Mouse (Mus musculus): ENCODE results near the gene Cstf3. TPM values are rescaled to one million over a fixed set of nuclear protein-coding genes. Genes with fewer than 3 reads are reported as not detected.
A peak's percentile ranks its signal among the peaks of the same experiment; 100 is the strongest.

Cstf3 gene
- polyA plus RNA-seq, 1 experiment from 2014 or later, result 107 TPM

DNA sequence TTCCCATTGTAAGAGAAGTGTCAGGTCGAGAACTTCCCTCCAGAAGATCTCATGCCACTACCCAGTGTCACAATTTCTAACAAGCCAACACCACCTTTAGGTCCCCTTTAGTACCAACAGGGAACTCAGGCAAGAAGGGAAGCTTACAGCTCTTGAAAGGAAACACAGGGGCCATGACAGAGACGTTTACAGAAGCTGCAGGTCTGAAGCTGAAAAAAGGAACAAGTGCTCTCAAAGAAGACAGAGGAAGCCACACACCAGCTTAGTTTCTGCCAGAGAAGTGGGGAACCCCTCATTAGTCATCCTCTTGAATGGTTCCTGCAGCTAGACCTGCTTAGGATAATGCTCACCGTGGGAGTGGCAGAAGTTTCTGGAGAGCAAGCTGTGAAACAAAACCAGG lies 96.9 kb downstream of the Cstf3 start:
- no peak for ATAC-seq (ENCODE audit: insufficient number of reproducible peaks, insufficient read depth, low FRiP score, low TSS enrichment, low read depth)
- Histone ChIP-seq H3K9ac (replicated peaks) (no peak overlapping the region), H3K4me3 (replicated peaks) (no peak overlapping the region), H3K4me2 (no peak overlapping the region), H3K4me1 (replicated peaks) (no peaks in the 10 kb centered on the region), H3K27ac (no peak overlapping the region), H3K36me3 (peaks cover 27% of the 10 kb centered on the region), H3K27me3 (no peaks in the 10 kb centered on the region), H3K9me3 (no peaks in the 10 kb centered on the region)
- WGBS, result 81% methylated on average over 3 of the region's 3 CpGs

GRCm38 (mm10) chr2:104688321-104688720 lies 98.0 kb downstream of the Cstf3 start:
- Histone ChIP-seq H3K9ac (replicated peaks) (no peak overlapping the region), H3K27me3 (no peaks in the 10 kb centered on the region), H3K4me2 (no peak overlapping the region), H3K36me3 (peaks cover 17% of the 10 kb centered on the region), H3K9me3 (no peaks in the 10 kb centered on the region), H3K4me3 (replicated peaks) (no peak overlapping the region), H3K27ac (no peak overlapping the region), H3K4me1 (replicated peaks) (no peaks in the 10 kb centered on the region)
- ATAC-seq (ENCODE audit: insufficient number of reproducible peaks, insufficient read depth, low FRiP score, low TSS enrichment, low read depth), result no peak
- 84% methylated on average over 3 of the region's 3 CpGs for WGBS

DNA sequence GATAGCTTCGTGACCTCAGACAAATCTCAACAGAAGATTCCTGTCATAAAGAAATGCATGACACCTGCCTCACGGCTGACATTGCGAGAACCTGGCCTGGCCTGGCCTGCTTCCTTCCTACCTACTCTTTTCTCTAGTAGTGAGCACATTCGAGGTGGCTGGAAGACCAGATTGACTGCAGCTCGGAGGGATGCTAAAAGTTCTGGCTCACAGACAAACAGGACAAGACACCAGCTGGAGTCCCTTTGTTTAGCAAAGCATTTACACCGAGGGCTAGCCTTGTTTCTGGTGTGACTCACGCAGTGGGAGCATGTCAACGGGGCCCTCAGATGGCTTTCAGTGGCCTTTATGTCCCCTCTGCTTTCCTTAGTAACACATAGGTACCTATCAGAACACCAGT lies 98.4 kb downstream of the Cstf3 start:
- Histone ChIP-seq H3K27me3 (no peaks in the 10 kb centered on the region), H3K4me2 (no peak overlapping the region), H3K36me3 (peaks cover 13% of the 10 kb centered on the region), H3K4me3 (replicated peaks) (no peak overlapping the region), H3K4me1 (replicated peaks) (no peaks in the 10 kb centered on the region), H3K27ac (no peak overlapping the region), H3K9me3 (no peaks in the 10 kb centered on the region), H3K9ac (replicated peaks) (no peak overlapping the region)
- WGBS, result 86% methylated on average over 8 of the region's 8 CpGs
- ATAC-seq (ENCODE audit: insufficient number of reproducible peaks, insufficient read depth, low FRiP score, low TSS enrichment, low read depth), result no peak

DNA sequence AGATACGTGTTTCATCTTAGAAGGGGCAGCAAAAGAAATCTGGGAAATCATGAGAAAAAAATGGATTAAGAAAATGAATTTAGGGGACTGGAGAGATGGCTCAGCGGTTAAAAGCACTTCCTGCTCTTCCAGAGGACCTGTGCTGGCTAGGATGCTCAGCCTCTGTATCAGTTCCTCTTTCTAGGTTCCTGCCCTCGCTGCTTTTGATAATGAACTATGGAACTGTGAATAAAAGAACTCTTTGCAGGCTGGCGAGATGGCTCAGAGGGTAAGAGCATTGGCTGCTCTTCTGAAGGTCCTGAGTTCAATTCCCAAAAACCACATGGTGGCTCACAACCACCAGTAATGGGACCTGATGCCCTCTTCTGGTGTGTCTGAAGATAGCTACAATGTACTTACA lies 100.4 kb downstream of the Cstf3 start:
- H3K4me1 ChIP-seq (replicated peaks), result no peaks in the 10 kb centered on the region
- ATAC-seq (ENCODE audit: insufficient number of reproducible peaks, insufficient read depth, low FRiP score, low TSS enrichment, low read depth), result no peak
- WGBS, result 87% methylated on average over 4 of the region's 4 CpGs
- H3K9ac ChIP-seq (replicated peaks), result no peak overlapping the region
- H3K27ac ChIP-seq, result no peak overlapping the region
- no peak overlapping the region for H3K4me3 ChIP-seq (replicated peaks)
- no peaks in the 10 kb centered on the region for H3K27me3 ChIP-seq
- no peaks in the 10 kb centered on the region for H3K9me3 ChIP-seq
- H3K36me3 ChIP-seq, result no peaks in the 10 kb centered on the region; the same call in 1 of the 2 replicates
- no peak overlapping the region for H3K4me2 ChIP-seq

DNA sequence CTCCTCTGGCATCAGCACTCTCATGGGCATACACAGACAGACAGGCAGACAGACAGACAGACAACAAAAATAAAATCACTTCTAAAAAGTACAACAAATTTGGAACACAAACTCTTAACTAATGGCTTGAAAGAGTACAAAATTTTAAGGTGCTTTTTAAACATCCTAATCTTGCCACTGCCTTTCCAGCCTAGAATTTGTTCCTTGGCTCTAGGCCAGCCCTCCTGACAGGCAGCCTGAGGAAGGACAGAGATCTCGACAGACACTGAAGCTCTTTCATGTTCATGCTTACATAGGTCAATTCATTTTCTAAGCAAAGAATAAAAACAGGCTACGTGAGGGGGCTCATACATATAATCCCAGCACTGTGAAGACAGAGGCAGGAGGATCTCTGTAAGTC lies 102.2 kb downstream of the Cstf3 start:
- no peaks in the 10 kb centered on the region for H3K9me3 ChIP-seq
- no peak for ATAC-seq (ENCODE audit: insufficient number of reproducible peaks, insufficient read depth, low FRiP score, low TSS enrichment, low read depth)
- H3K27me3 ChIP-seq, result no peaks in the 10 kb centered on the region
- 81% methylated on average over 2 of the region's 2 CpGs for WGBS
- no peak overlapping the region for H3K4me2 ChIP-seq
- no peak overlapping the region for H3K27ac ChIP-seq
- no peak overlapping the region for H3K9ac ChIP-seq (replicated peaks)
- no peaks in the 10 kb centered on the region for H3K4me1 ChIP-seq (replicated peaks)
- H3K36me3 ChIP-seq, result peaks cover 4% of the 10 kb centered on the region; the same call in 1 of the 2 replicates
- H3K4me3 ChIP-seq (replicated peaks), result no peak overlapping the region

- Histone ChIP-seq H3K36me3 (peaks cover 15% of the 10 kb centered on the region), H3K9ac (replicated peaks) (no peak overlapping the region), H3K4me1 (replicated peaks) (no peaks in the 10 kb centered on the region), H3K27me3 (no peaks in the 10 kb centered on the region), H3K4me2 (no peak overlapping the region), H3K27ac (no peak overlapping the region), H3K4me3 (replicated peaks) (no peak overlapping the region), H3K9me3 (no peaks in the 10 kb centered on the region)
- WGBS, result 67% methylated on average over 11 of the region's 11 CpGs
- ATAC-seq (ENCODE audit: insufficient number of reproducible peaks, insufficient read depth, low FRiP score, low TSS enrichment, low read depth), result no peak
Measured at GRCm38 (mm10) chr2:104699659-104700058, 109.3 kb downstream of the Cstf3 start.

- WGBS, result 79% methylated on average over 3 of the region's 3 CpGs
- Histone ChIP-seq H3K4me1 (replicated peaks) (peaks cover 7% of the 10 kb centered on the region; the same call in 1 of the 2 replicates), H3K36me3 (peaks cover 23% of the 10 kb centered on the region), H3K27ac (no peak overlapping the region), H3K4me2 (no peak overlapping the region), H3K27me3 (no peaks in the 10 kb centered on the region), H3K4me3 (replicated peaks) (no peak overlapping the region), H3K9ac (replicated peaks) (no peak overlapping the region), H3K9me3 (no peaks in the 10 kb centered on the region)
- ATAC-seq (ENCODE audit: insufficient number of reproducible peaks, insufficient read depth, low FRiP score, low TSS enrichment, low read depth), result no peak
Measured at GRCm38 (mm10) chr2:104703158-104703557, 112.8 kb downstream of the Cstf3 start.

- Histone ChIP-seq H3K4me3 (replicated peaks) (no peak overlapping the region), H3K9me3 (no peaks in the 10 kb centered on the region), H3K27ac (no peak overlapping the region), H3K4me1 (replicated peaks) (peaks cover 7% of the 10 kb centered on the region; the same call in 1 of the 2 replicates), H3K9ac (replicated peaks) (no peak overlapping the region), H3K36me3 (peaks cover 21% of the 10 kb centered on the region), H3K27me3 (no peaks in the 10 kb centered on the region), H3K4me2 (no peak overlapping the region)
- WGBS, result 85% methylated on average over 3 of the region's 3 CpGs
- no peak for ATAC-seq (ENCODE audit: insufficient number of reproducible peaks, insufficient read depth, low FRiP score, low TSS enrichment, low read depth)
Measured at GRCm38 (mm10) chr2:104704355-104704754, 114.0 kb downstream of the Cstf3 start.

DNA sequence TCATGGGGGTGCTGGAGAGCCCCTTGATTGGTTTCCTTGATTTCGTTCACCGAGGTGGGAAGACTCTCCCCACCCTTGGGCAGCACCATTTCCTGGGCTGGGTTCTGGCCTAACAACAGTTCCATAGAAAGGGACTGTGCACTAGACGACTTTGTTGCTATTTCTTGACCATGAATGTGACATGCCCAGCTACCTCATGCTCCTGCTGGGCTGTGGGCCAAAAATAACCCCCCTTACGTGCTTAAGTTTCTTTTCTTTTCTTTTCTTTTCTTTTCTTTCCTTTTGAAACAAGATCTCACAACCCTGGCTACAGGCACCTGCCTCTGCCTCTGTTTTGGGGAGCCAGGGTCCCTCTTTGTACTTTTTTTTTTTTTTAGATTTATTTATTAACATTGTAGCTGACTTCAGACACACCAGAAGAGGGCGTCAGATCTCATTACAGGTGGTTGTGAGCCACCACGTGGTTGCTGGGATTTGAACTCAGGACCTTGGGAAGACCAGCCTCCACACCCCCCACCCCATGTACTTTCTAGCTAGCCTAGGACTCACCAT lies 119.5 kb downstream of the Cstf3 start:
- ATAC-seq (ENCODE audit: insufficient number of reproducible peaks, insufficient read depth, low FRiP score, low TSS enrichment, low read depth), result no peak
- H3K9ac ChIP-seq (replicated peaks), result no peak overlapping the region
- no peak overlapping the region for H3K27ac ChIP-seq
- H3K36me3 ChIP-seq, result peaks cover 11% of the 10 kb centered on the region
- peaks cover 21% of the 10 kb centered on the region for H3K4me1 ChIP-seq (replicated peaks)
- 0 out of 2 replicates have a peak, but pooled peaks cover 6% of the 10 kb centered on the region for H3K27me3 ChIP-seq
- WGBS, result 78% methylated on average over 6 of the region's 6 CpGs
- H3K9me3 ChIP-seq, result no peaks in the 10 kb centered on the region
- no peak overlapping the region for H3K4me2 ChIP-seq
- H3K4me3 ChIP-seq (replicated peaks), result no peak overlapping the region

DNA sequence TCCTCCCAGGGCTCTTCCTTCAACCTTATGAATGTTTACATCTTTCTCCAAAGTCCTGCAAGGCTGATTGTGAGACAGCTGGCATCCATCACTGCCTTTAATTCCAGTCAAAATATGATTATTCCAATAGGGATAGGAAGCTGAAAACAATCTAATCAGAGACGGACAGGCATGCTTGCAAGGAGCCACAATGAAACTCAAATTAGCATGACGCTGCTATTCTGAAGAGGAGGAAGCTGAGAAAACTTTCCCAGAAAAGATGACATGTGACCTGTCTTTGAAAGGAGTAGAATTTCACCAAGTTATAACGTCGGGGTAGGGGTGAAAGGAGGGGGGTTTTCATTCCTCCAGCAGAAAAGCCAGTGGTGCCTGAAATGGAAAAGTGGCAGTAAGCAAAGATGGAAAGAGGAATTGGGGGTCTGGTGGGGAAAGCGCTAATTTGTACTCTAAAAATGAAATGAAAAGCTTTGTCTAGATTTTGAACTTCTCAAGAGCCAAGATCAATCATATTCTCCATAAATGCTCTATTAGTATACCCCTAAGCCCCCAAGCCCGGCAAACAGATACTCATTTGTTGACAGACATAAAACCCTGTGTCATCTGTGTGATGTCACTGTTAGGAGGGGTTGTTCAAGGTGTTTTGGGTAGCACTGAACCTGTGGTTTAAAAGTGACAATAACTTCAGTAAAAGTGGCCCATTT lies 120.5 kb downstream of the Cstf3 start:
- 0 out of 2 replicates have a peak, but pooled peaks cover 6% of the 10 kb centered on the region for H3K27me3 ChIP-seq
- H3K4me2 ChIP-seq, result peak overlapping the region; percentile 64
- H3K36me3 ChIP-seq, result peaks cover 3% of the 10 kb centered on the region; the same call in 1 of the 2 replicates
- H3K27ac ChIP-seq, result no peak overlapping the region
- 40% methylated on average over 6 of the region's 6 CpGs for WGBS
- H3K9me3 ChIP-seq, result no peaks in the 10 kb centered on the region
- no peak for ATAC-seq (ENCODE audit: insufficient number of reproducible peaks, insufficient read depth, low FRiP score, low TSS enrichment, low read depth)
- peak overlapping the region; percentile 87 for H3K4me3 ChIP-seq (replicated peaks)
- peaks cover 21% of the 10 kb centered on the region for H3K4me1 ChIP-seq (replicated peaks)
- H3K9ac ChIP-seq (replicated peaks), result peak overlapping the region; percentile 90

GRCm38 (mm10) chr2:104711585-104712485 lies 121.5 kb downstream of the Cstf3 start, which contains the start of gene Tcp11l1:
Gene Tcp11l1 (minus strand): TSS chr2:104712169.
- Histone ChIP-seq H3K9ac (replicated peaks) (peak within 1 kb of the TSS; percentile 90), H3K4me1 (replicated peaks) (peaks cover 14% of the 10 kb centered on the region), H3K36me3 (peaks cover 3% of the 10 kb centered on the region; the same call in 1 of the 2 replicates), H3K4me3 (replicated peaks) (peak within 1 kb of the TSS; percentile 87), H3K27ac (peak within 1 kb of the TSS; percentile 89), H3K9me3 (no peaks in the 10 kb centered on the region), H3K27me3 (0 out of 2 replicates have a peak, but pooled peaks cover 6% of the 10 kb centered on the region), H3K4me2 (peak within 1 kb of the TSS; percentile 64)
- peak; percentile 86 for ATAC-seq (ENCODE audit: insufficient number of reproducible peaks, insufficient read depth, low FRiP score, low TSS enrichment, low read depth)
- WGBS, result under 1% methylated on average over 87 of the region's 99 CpGs
